Mouse (Mus musculus): ENCODE data around the gene Rpl13. TPM values are rescaled to one million over a fixed set of nuclear protein-coding genes. Genes with fewer than 3 reads are reported as not detected.

Rpl13 gene
- polyA plus RNA-seq, 1 experiment: 960 TPM

- H3K4me1 ChIP-seq (ENCODE audit: control insufficient read depth, insufficient read depth, low read length): peaks cover 7% of the 10 kb centered on the region; the same call in 1 of the 2 replicates
- no peak overlapping the region for H3K4me3 ChIP-seq (ENCODE audit: insufficient read depth, low read depth, low read length)
- 78% methylated on average over 1 of the region's 1 CpGs for WGBS
- H3K36me3 ChIP-seq (ENCODE audit: control insufficient read depth, insufficient read depth, low read length): peaks cover 6% of the 10 kb centered on the region; the same call in 1 of the 2 replicates
- H3K27me3 ChIP-seq (replicated peaks; ENCODE audit: control insufficient read depth, insufficient read depth, low read length): no peaks in the 10 kb centered on the region
- H3K27ac ChIP-seq (ENCODE audit: insufficient read depth, low read depth, low read length): no peak overlapping the region
- TF ChIP-seq POLR2A (IDR thresholded peaks at IDR 0.05; ENCODE audit: low read depth, low read length): no peak
- no peak for TF ChIP-seq CTCF (conservative IDR thresholded peaks at IDR 0.05; ENCODE audit: insufficient read depth, insufficient read length, low read depth, low read length)
- no peak for DNase-seq
Measured at GRCm38 (mm10) chr8:123108010-123108409, 5.9 kb downstream of the Rpl13 start.

- no peak for DNase-seq
- no peak overlapping the region for H3K27ac ChIP-seq (ENCODE audit: insufficient read depth, low read depth, low read length)
- TF ChIP-seq POLR2A (IDR thresholded peaks at IDR 0.05; ENCODE audit: low read depth, low read length) (no peak), CTCF (conservative IDR thresholded peaks at IDR 0.05; ENCODE audit: insufficient read depth, insufficient read length, low read depth, low read length) (no peak)
- H3K36me3 ChIP-seq (ENCODE audit: control insufficient read depth, insufficient read depth, low read length): peaks cover 4% of the 10 kb centered on the region; the same call in 1 of the 2 replicates
- H3K27me3 ChIP-seq (replicated peaks; ENCODE audit: control insufficient read depth, insufficient read depth, low read length): no peaks in the 10 kb centered on the region
- H3K4me1 ChIP-seq (ENCODE audit: control insufficient read depth, insufficient read depth, low read length): no peaks in the 10 kb centered on the region; the same call in 1 of the 2 replicates
- H3K4me3 ChIP-seq (ENCODE audit: insufficient read depth, low read depth, low read length): no peak overlapping the region
- WGBS: 80% methylated on average over 5 of the region's 5 CpGs
Measured at GRCm38 (mm10) chr8:123108953-123109352, 6.8 kb downstream of the Rpl13 start.

GRCm38 (mm10) chr8:123110649-123111048 is 8.5 kb downstream of the Rpl13 start:
- TF ChIP-seq POLR2A (IDR thresholded peaks at IDR 0.05; ENCODE audit: low read depth, low read length): no peak
- TF ChIP-seq CTCF (conservative IDR thresholded peaks at IDR 0.05; ENCODE audit: insufficient read depth, insufficient read length, low read depth, low read length): peak; percentile 73
- WGBS: 3% methylated on average over 4 of the region's 4 CpGs
- Histone ChIP-seq H3K4me3 (ENCODE audit: insufficient read depth, low read depth, low read length) (no peak overlapping the region), H3K27me3 (replicated peaks; ENCODE audit: control insufficient read depth, insufficient read depth, low read length) (no peaks in the 10 kb centered on the region), H3K36me3 (ENCODE audit: control insufficient read depth, insufficient read depth, low read length) (no peaks in the 10 kb centered on the region), H3K27ac (ENCODE audit: insufficient read depth, low read depth, low read length) (no peak overlapping the region), H3K4me1 (ENCODE audit: control insufficient read depth, insufficient read depth, low read length) (no peaks in the 10 kb centered on the region)
- DNase-seq: peak; percentile 53

GRCm38 (mm10) chr8:123112892-123113291 is 10.7 kb downstream of the Rpl13 start:
- no peaks in the 10 kb centered on the region for H3K27me3 ChIP-seq (replicated peaks; ENCODE audit: control insufficient read depth, insufficient read depth, low read length)
- TF ChIP-seq POLR2A (IDR thresholded peaks at IDR 0.05; ENCODE audit: low read depth, low read length): no peak
- no peak for TF ChIP-seq CTCF (conservative IDR thresholded peaks at IDR 0.05; ENCODE audit: insufficient read depth, insufficient read length, low read depth, low read length)
- H3K4me1 ChIP-seq (ENCODE audit: control insufficient read depth, insufficient read depth, low read length): no peaks in the 10 kb centered on the region
- no peaks in the 10 kb centered on the region for H3K36me3 ChIP-seq (ENCODE audit: control insufficient read depth, insufficient read depth, low read length)
- DNase-seq: no peak
- peak overlapping the region; percentile 7; the same call in 1 of the 2 replicates for H3K27ac ChIP-seq (ENCODE audit: insufficient read depth, low read depth, low read length)
- 69% methylated on average over 9 of the region's 9 CpGs for WGBS
- H3K4me3 ChIP-seq (ENCODE audit: insufficient read depth, low read depth, low read length): no peak overlapping the region

- Histone ChIP-seq H3K4me1 (ENCODE audit: control insufficient read depth, insufficient read depth, low read length) (no peaks in the 10 kb centered on the region), H3K36me3 (ENCODE audit: control insufficient read depth, insufficient read depth, low read length) (no peaks in the 10 kb centered on the region), H3K4me3 (ENCODE audit: insufficient read depth, low read depth, low read length) (no peak overlapping the region), H3K27me3 (replicated peaks; ENCODE audit: control insufficient read depth, insufficient read depth, low read length) (no peaks in the 10 kb centered on the region), H3K27ac (ENCODE audit: insufficient read depth, low read depth, low read length) (peak overlapping the region; percentile 77; the same call in 1 of the 2 replicates)
- 40% methylated on average over 2 of the region's 2 CpGs for WGBS
- peak; percentile 54 for DNase-seq
- TF ChIP-seq CTCF (conservative IDR thresholded peaks at IDR 0.05; ENCODE audit: insufficient read depth, insufficient read length, low read depth, low read length): no peak
Measured at GRCm38 (mm10) chr8:123113908-123114469, 11.8 kb downstream of the Rpl13 start.

- Histone ChIP-seq H3K27ac (ENCODE audit: insufficient read depth, low read depth, low read length) (no peak overlapping the region), H3K4me1 (ENCODE audit: control insufficient read depth, insufficient read depth, low read length) (no peaks in the 10 kb centered on the region), H3K27me3 (replicated peaks; ENCODE audit: control insufficient read depth, insufficient read depth, low read length) (no peaks in the 10 kb centered on the region), H3K4me3 (ENCODE audit: insufficient read depth, low read depth, low read length) (no peak overlapping the region), H3K36me3 (ENCODE audit: control insufficient read depth, insufficient read depth, low read length) (no peaks in the 10 kb centered on the region)
- TF ChIP-seq CTCF (conservative IDR thresholded peaks at IDR 0.05; ENCODE audit: insufficient read depth, insufficient read length, low read depth, low read length) (no peak), POLR2A (IDR thresholded peaks at IDR 0.05; ENCODE audit: low read depth, low read length) (no peak)
- 48% methylated on average over 3 of the region's 3 CpGs for WGBS
- no peak for DNase-seq
Measured at GRCm38 (mm10) chr8:123114644-123115043, 12.5 kb downstream of the Rpl13 start.

- WGBS: 2% methylated on average over 51 of the region's 51 CpGs
- H3K4me1 ChIP-seq (ENCODE audit: control insufficient read depth, insufficient read depth, low read length): no peaks in the 10 kb centered on the region
Measured at GRCm38 (mm10) chr8:123117127-123117731, 15.1 kb downstream of the Rpl13 start, which contains the start of gene Cpne7. TSS of gene Cpne7 (plus strand) at chr8:123117374.

More at GRCm38 (mm10) chr8:123117127-123117731, 15.1 kb downstream of the Rpl13 start, which contains the start of gene Cpne7:
- no peaks in the 10 kb centered on the region for H3K36me3 ChIP-seq (ENCODE audit: control insufficient read depth, insufficient read depth, low read length)
- peak within 1 kb of the TSS; percentile 17 for H3K4me3 ChIP-seq (ENCODE audit: insufficient read depth, low read depth, low read length)
- no peak for DNase-seq
- no peak within 1 kb of the TSS for H3K27ac ChIP-seq (ENCODE audit: insufficient read depth, low read depth, low read length)
- TF ChIP-seq CTCF (conservative IDR thresholded peaks at IDR 0.05; ENCODE audit: insufficient read depth, insufficient read length, low read depth, low read length): no peak
- no peak for TF ChIP-seq POLR2A (IDR thresholded peaks at IDR 0.05; ENCODE audit: low read depth, low read length)
- H3K27me3 ChIP-seq (replicated peaks; ENCODE audit: control insufficient read depth, insufficient read depth, low read length): no peaks in the 10 kb centered on the region
